Mouse (Mus musculus): ENCODE measurements around the gene Sgk1. TPM values are rescaled to one million over a fixed set of nuclear protein-coding genes. Genes with fewer than 3 reads are reported as not detected.

Sgk1 gene
- polyA plus RNA-seq, 1 experiment from 2014 or later, result 27.4 TPM

DNA sequence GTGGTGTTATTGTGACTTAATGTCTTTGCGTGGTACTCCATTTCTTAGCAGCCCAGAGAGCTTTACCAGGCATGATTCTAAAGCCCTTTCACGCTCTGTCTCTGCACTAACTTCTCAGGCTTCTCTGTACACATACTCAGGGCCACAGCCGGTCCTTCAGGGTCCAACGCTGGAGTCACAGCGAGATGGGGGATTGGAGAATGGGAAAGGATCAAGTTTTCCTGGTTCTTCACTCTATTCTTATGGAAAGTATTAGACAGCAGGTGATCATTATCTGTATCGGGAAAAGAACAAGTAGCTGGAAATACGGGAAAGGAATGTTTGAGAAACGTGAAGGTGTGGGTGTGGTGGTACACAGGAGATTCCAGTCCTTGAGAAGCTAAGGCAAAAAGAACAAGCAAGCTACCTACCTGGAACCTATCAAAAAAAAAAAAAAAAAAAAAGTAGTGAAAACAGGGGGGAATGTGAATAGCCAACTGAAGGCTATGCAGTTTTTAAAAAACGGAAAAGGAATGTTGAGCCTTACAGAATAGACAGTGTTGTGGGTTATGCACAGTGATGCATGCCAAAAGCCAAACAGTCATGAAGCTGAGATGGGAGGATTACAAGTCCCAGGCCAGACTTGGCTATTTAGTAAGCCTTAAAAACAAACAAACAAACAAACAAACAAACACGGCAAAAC lies 36.2 kb upstream of the Sgk1 start:
- no peak for DNase-seq (ENCODE audit: low spot score)
- Histone ChIP-seq H3K27ac (replicated peaks; ENCODE audit: low read depth, low read length) (no peak overlapping the region), H3K36me3 (ENCODE audit: control insufficient read depth, insufficient read depth, low read length) (no peaks in the 10 kb centered on the region), H3K4me1 (ENCODE audit: control insufficient read depth, insufficient read depth, low read length) (no peaks in the 10 kb centered on the region), H3K4me2 (ENCODE audit: low read depth, severe bottlenecking) (no peak overlapping the region), H3K9me3 (ENCODE audit: control insufficient read depth, low read length) (no peaks in the 10 kb centered on the region), H3K4me3 (ENCODE audit: low read depth, low read length) (no peak overlapping the region), H3K27me3 (ENCODE audit: control insufficient read depth, insufficient read depth, low read length) (no peaks in the 10 kb centered on the region), H3K9ac (ENCODE audit: low read length) (no peak overlapping the region)
- no peak for ATAC-seq (ENCODE audit: insufficient number of reproducible peaks, low FRiP score, low TSS enrichment, low read depth)
- WGBS, result 86% methylated on average over 10 of the region's 10 CpGs

DNA sequence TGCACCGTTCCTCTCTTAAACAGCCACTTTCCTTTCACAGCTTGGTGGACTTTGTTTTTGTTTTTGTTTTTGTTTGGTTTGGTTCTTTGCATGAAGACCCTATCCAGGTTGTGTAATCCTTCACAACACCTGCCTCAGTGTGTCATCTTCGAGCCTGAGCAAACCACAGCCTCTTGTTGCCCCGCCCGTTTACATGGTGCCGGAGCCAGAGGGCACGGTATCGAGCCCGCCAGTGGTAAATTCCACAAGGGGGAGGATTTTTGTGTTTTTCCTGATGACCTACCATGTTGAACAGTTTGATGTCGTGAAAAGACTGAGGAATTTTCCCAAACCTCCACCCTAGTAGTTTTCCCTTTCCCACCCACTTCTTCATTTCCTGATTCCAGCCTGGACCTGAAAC lies 35.6 kb upstream of the Sgk1 start:
- H3K27ac ChIP-seq (replicated peaks; ENCODE audit: low read depth, low read length), result no peak overlapping the region
- DNase-seq (ENCODE audit: low spot score), result no peak
- ATAC-seq (ENCODE audit: insufficient number of reproducible peaks, low FRiP score, low TSS enrichment, low read depth), result no peak
- no peaks in the 10 kb centered on the region for H3K4me1 ChIP-seq (ENCODE audit: control insufficient read depth, insufficient read depth, low read length)
- H3K9ac ChIP-seq (ENCODE audit: low read length), result no peak overlapping the region
- H3K27me3 ChIP-seq (ENCODE audit: control insufficient read depth, insufficient read depth, low read length), result no peaks in the 10 kb centered on the region
- WGBS, result 92% methylated on average over 9 of the region's 9 CpGs
- H3K4me2 ChIP-seq (ENCODE audit: low read depth, severe bottlenecking), result no peak overlapping the region
- no peak overlapping the region for H3K4me3 ChIP-seq (ENCODE audit: low read depth, low read length)
- H3K9me3 ChIP-seq (ENCODE audit: control insufficient read depth, low read length), result no peaks in the 10 kb centered on the region
- no peaks in the 10 kb centered on the region for H3K36me3 ChIP-seq (ENCODE audit: control insufficient read depth, insufficient read depth, low read length)

DNA sequence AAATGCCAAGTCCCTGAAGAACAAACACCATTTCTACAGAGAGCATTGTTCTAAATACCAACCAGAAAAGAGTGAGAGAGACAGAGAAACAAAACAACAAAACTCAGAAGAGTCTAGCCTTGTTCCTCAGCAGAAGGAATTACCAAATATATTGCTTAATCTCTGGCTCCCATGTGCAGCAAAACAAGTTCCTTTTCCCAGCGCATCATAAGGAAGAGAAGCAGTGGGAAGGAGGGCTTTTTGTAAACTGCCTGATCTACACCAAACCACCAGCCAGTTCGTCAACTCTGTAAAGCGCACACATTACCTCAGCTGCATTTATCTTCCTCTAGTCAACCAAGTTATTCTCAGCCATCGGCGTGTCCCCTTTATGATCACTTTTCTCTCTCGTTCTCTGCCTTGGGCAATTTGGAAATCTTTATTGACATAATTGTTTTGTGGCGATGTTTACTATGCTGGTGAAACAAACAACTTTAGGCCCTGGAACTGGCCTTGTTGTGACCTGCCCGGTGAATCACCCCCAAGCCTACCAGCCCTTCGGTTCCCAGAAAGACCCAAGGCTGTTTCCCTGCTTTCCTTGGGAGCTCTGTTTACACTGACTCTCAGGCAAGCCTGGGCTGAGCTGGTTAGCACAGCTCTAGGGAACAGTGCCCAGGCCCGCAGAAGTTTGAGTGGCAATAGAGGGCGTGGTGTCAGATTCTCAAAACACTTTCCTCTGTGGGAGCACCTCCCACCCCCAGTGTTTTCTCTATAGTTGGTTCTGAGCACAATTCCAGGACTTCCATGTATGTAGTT lies 34.8 kb upstream of the Sgk1 start:
- no peaks in the 10 kb centered on the region for H3K27me3 ChIP-seq (ENCODE audit: control insufficient read depth, insufficient read depth, low read length)
- H3K36me3 ChIP-seq (ENCODE audit: control insufficient read depth, insufficient read depth, low read length), result no peaks in the 10 kb centered on the region
- no peak for ATAC-seq (ENCODE audit: insufficient number of reproducible peaks, low FRiP score, low TSS enrichment, low read depth)
- no peak overlapping the region for H3K4me2 ChIP-seq (ENCODE audit: low read depth, severe bottlenecking)
- H3K27ac ChIP-seq (replicated peaks; ENCODE audit: low read depth, low read length), result no peak overlapping the region
- 72% methylated on average over 11 of the region's 11 CpGs for WGBS
- H3K4me3 ChIP-seq (ENCODE audit: low read depth, low read length), result no peak overlapping the region
- no peak for DNase-seq (ENCODE audit: low spot score)
- H3K9me3 ChIP-seq (ENCODE audit: control insufficient read depth, low read length), result no peaks in the 10 kb centered on the region
- no peaks in the 10 kb centered on the region for H3K4me1 ChIP-seq (ENCODE audit: control insufficient read depth, insufficient read depth, low read length)
- H3K9ac ChIP-seq (ENCODE audit: low read length), result no peak overlapping the region

DNA sequence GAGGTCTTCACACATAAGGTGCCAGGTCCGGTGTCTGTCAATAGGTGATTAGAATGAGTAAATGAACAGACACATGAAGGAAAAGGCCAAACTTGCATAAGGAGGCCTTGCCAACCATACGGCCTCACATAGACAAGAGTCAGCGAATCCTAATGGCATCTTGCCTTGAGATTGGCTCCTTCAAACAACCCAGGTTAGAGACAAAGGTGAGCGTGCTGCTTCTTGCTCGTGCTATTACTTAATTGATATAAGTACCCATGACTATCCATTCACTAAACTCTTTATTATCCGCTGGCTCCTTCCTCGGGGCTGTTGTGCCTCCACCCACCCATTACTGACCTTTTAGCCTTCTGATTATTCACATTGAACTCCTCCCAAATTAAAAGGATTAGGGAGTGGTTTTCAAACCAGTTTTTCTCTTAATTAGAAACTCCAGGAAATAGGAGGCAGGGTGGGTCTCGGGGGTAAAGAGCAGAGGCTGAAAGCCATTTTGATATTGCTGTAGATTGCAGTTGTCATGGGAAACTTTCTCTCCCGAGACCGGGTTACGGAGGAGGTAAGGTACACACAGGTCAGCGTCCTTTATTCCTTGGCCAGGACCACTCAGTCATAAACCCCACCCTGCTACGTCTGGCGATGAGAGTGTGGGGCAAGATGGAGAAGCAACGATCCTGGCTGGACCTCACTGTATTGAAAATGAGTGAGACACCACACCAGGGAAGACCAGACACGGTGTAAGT lies 33.9 kb upstream of the Sgk1 start:
- H3K36me3 ChIP-seq (ENCODE audit: control insufficient read depth, insufficient read depth, low read length), result no peaks in the 10 kb centered on the region
- H3K27me3 ChIP-seq (ENCODE audit: control insufficient read depth, insufficient read depth, low read length), result no peaks in the 10 kb centered on the region
- H3K9ac ChIP-seq (ENCODE audit: low read length), result no peak overlapping the region
- DNase-seq (ENCODE audit: low spot score) (no peak), ATAC-seq (ENCODE audit: insufficient number of reproducible peaks, low FRiP score, low TSS enrichment, low read depth) (no peak)
- H3K4me3 ChIP-seq (ENCODE audit: low read depth, low read length), result no peak overlapping the region
- H3K4me1 ChIP-seq (ENCODE audit: control insufficient read depth, insufficient read depth, low read length), result no peaks in the 10 kb centered on the region
- 81% methylated on average over 16 of the region's 16 CpGs for WGBS
- no peak overlapping the region for H3K4me2 ChIP-seq (ENCODE audit: low read depth, severe bottlenecking)
- no peak overlapping the region for H3K27ac ChIP-seq (replicated peaks; ENCODE audit: low read depth, low read length)
- no peaks in the 10 kb centered on the region for H3K9me3 ChIP-seq (ENCODE audit: control insufficient read depth, low read length)

DNA sequence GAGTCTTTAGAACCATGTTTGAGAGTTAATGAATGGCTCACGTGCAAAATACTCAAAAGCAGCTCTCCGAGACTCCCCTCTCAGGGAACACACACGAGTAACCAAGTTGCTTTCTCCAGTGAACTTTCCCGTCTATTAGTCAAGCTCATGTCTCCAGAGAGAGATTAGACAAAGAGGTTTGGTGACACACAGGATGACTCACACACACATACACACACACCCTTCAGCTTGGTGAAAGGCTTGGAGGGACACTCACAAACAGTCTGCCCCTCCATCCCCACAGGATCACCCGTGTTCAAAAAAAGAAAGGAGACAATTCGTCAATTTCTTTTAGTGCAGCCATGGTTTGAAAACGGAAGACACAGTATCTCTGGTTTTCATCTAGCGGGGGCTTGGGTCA lies 32.7 kb upstream of the Sgk1 start:
- no peak for ATAC-seq (ENCODE audit: insufficient number of reproducible peaks, low FRiP score, low TSS enrichment, low read depth)
- DNase-seq (ENCODE audit: low spot score), result no peak
- H3K27ac ChIP-seq (replicated peaks; ENCODE audit: low read depth, low read length), result no peak overlapping the region
- no peaks in the 10 kb centered on the region for H3K36me3 ChIP-seq (ENCODE audit: control insufficient read depth, insufficient read depth, low read length)
- H3K4me1 ChIP-seq (ENCODE audit: control insufficient read depth, insufficient read depth, low read length), result no peaks in the 10 kb centered on the region
- H3K4me3 ChIP-seq (ENCODE audit: low read depth, low read length), result no peak overlapping the region
- no peaks in the 10 kb centered on the region for H3K9me3 ChIP-seq (ENCODE audit: control insufficient read depth, low read length)
- H3K27me3 ChIP-seq (ENCODE audit: control insufficient read depth, insufficient read depth, low read length), result no peaks in the 10 kb centered on the region
- no peak overlapping the region for H3K9ac ChIP-seq (ENCODE audit: low read length)
- WGBS, result 88% methylated on average over 8 of the region's 8 CpGs
- H3K4me2 ChIP-seq (ENCODE audit: low read depth, severe bottlenecking), result no peak overlapping the region

DNA sequence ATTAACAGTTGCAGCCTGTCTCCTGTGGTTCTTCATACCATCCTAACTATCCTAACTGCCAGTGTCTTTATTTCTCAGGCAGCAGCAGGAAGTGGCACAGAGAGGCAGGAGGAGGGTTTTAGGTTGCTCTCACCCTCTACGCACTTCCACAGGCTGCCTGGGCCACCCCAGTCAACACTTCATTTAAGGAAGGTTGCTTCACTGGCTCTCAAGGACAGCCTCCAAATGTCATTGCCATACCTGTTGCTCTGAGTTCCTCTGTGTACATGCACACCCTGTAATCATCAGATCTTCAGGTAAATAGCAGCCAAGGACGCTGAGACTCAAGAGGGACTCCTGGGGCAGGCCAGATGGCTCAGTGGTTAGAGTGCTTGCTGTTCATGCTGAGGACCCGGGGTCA lies 31.7 kb upstream of the Sgk1 start:
- Histone ChIP-seq H3K4me3 (ENCODE audit: low read depth, low read length) (no peak overlapping the region), H3K4me2 (ENCODE audit: low read depth, severe bottlenecking) (no peak overlapping the region), H3K27me3 (ENCODE audit: control insufficient read depth, insufficient read depth, low read length) (no peaks in the 10 kb centered on the region), H3K4me1 (ENCODE audit: control insufficient read depth, insufficient read depth, low read length) (no peaks in the 10 kb centered on the region), H3K9ac (ENCODE audit: low read length) (no peak overlapping the region), H3K9me3 (ENCODE audit: control insufficient read depth, low read length) (no peaks in the 10 kb centered on the region), H3K36me3 (ENCODE audit: control insufficient read depth, insufficient read depth, low read length) (no peaks in the 10 kb centered on the region), H3K27ac (replicated peaks; ENCODE audit: low read depth, low read length) (no peak overlapping the region)
- DNase-seq (ENCODE audit: low spot score), result no peak
- WGBS, result 92% methylated on average over 3 of the region's 3 CpGs
- no peak for ATAC-seq (ENCODE audit: insufficient number of reproducible peaks, low FRiP score, low TSS enrichment, low read depth)

DNA sequence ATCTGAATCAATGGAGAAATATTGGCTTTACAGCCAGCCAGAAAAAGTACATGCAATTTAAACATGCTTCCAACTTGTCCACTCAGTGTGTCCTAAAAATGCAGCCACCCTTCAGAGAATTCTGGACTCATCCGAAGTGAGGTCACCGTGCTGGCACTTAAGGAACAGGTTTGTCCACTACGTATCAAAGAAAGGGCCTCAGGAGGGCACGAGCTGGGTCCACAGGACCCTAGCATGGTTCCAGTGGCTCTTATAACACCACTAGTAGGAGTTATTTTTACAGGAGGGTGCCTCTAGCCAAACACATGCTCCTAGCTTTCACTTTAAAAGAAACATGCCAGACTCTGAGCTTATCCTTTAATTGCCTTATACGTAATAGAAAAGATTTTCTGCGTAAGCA lies 28.9 kb upstream of the Sgk1 start:
- H3K4me2 ChIP-seq (ENCODE audit: low read depth, severe bottlenecking), result no peak overlapping the region
- H3K36me3 ChIP-seq (ENCODE audit: control insufficient read depth, insufficient read depth, low read length), result no peaks in the 10 kb centered on the region
- H3K9ac ChIP-seq (ENCODE audit: low read length), result no peak overlapping the region
- H3K27ac ChIP-seq (replicated peaks; ENCODE audit: low read depth, low read length), result no peak overlapping the region
- no peak overlapping the region for H3K4me3 ChIP-seq (ENCODE audit: low read depth, low read length)
- DNase-seq (ENCODE audit: low spot score) (no peak), ATAC-seq (ENCODE audit: insufficient number of reproducible peaks, low FRiP score, low TSS enrichment, low read depth) (no peak)
- H3K27me3 ChIP-seq (ENCODE audit: control insufficient read depth, insufficient read depth, low read length), result no peaks in the 10 kb centered on the region
- 86% methylated on average over 6 of the region's 6 CpGs for WGBS
- H3K9me3 ChIP-seq (ENCODE audit: control insufficient read depth, low read length), result no peaks in the 10 kb centered on the region
- no peaks in the 10 kb centered on the region for H3K4me1 ChIP-seq (ENCODE audit: control insufficient read depth, insufficient read depth, low read length)

DNA sequence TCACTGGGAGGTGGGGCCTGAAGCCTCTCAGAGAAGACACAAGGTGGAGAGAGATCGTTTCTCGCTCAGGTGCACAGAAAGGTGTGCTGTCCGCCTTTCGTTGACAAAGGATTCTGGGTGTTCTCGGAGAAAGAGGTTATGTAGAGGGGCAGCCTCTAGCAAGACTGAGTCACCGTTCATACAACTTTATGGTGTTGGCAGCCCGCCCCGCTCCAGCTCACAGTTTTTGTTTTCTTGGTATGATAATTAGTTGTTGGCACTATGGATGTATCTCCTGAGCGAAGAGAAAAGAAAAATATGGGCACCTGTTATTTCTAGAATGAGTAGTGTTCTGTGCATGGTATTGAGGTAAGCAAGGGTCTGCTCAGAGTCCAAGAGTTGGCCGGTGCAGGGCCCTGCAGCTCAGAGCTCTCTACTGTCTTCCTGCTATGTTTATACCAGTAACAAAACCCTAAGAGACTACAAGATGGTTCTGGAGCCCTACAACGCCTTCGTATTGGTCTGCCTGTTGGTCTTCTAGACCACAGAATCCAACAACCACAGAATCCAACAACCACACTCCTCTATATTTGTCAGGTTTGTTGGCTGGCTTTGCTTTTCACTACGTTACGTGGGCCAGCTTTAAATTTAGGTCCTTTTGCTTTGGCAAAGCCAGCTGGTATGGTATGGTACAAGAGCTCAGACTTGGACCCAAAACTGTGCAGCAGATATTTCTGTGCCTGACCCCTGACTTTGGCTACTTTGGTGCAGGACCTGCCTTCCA lies 28.2 kb upstream of the Sgk1 start:
- Histone ChIP-seq H3K27ac (replicated peaks; ENCODE audit: low read depth, low read length) (no peak overlapping the region), H3K9me3 (ENCODE audit: control insufficient read depth, low read length) (no peaks in the 10 kb centered on the region), H3K4me3 (ENCODE audit: low read depth, low read length) (no peak overlapping the region), H3K4me2 (ENCODE audit: low read depth, severe bottlenecking) (no peak overlapping the region), H3K9ac (ENCODE audit: low read length) (no peak overlapping the region), H3K4me1 (ENCODE audit: control insufficient read depth, insufficient read depth, low read length) (no peaks in the 10 kb centered on the region), H3K36me3 (ENCODE audit: control insufficient read depth, insufficient read depth, low read length) (no peaks in the 10 kb centered on the region), H3K27me3 (ENCODE audit: control insufficient read depth, insufficient read depth, low read length) (no peaks in the 10 kb centered on the region)
- WGBS, result 92% methylated on average over 14 of the region's 14 CpGs
- ATAC-seq (ENCODE audit: insufficient number of reproducible peaks, low FRiP score, low TSS enrichment, low read depth), result no peak
- DNase-seq (ENCODE audit: low spot score), result no peak
